In the genomic region with DNA sequence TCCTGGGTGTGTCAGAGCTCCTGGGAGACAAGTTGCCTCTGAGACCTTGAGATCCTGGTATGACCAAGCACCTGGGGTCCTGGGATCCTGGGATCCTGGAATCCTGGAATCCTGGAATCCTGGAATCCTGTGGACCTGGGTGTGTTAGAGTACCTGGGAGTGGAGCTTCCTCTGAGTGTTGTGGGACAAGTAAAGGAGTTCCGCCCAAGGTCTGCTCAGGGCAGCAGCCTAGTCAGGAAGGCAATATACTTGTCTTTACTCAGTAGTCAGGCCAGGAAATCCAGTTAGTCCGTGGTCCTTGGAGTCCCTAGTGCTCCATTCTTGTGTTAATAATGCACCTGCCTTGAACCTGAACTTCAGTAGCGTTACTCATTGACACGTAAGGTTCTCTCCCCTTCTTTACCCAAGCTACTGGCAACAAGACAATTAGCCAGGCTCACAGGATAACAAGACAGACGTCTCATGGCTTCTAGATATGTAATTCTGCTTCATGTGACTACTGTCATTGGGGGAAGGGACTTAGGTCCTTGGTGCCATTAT, we compare ENCODE assay signal across 22 mouse cellular contexts.
DNase-seq lines count a peak whose midpoint lies in the region; ATAC-seq and TF ChIP-seq lines count a peak whose summit lies in the region.
"Had no signal": no experiment of that assay in that cellular context is flagged by ENCODE, and none has a peak within 500 bp of the region (broad histone marks: within the 10 kb centered on the region; RNA-seq: fewer than 3 reads in every experiment).

No protein-coding gene starts in this region.

- no peak overlapping the region for H3K4me2 ChIP-seq in kidney, embryonic 16.5 days (replicated peaks; ENCODE audit: low read depth, low read length)
- H3K4me2 ChIP-seq in heart, embryonic 12.5 days = no peak overlapping the region
- H3K4me2 ChIP-seq: forebrain, embryonic 13.5 days; hindbrain, embryonic 12.5 days; hindbrain, embryonic 15.5 days had no signal

- peak; percentile 80 for DNase-seq in kidney, adult 2 months
- peak; percentile 8 for DNase-seq in kidney, postnatal 14 days
- no peak for DNase-seq in kidney, postnatal 4 days
- peak; percentile 57 for DNase-seq in R1 (ENCODE audit: low read depth, low spot score)
- DNase-seq: adrenal gland, postnatal 10 days; adrenal gland, postnatal 36 days; B cell, adult 2 months; cerebellum, adult 18-20 months; cerebellum, adult 9-10 months; cerebellum, postnatal 14 days; gastrocnemius, postnatal 10 days; gastrocnemius, postnatal 36 days; heart, adult 2 months had no signal

- TF ChIP-seq CTCF in kidney, adult 2 months (conservative IDR thresholded peaks at IDR 0.05; ENCODE audit: insufficient read depth, insufficient read length, low read depth, low read length) = no peak

- no peak overlapping the region for H3K9ac ChIP-seq in kidney, embryonic 16.5 days (replicated peaks; ENCODE audit: low read length)
- H3K9ac ChIP-seq in heart, embryonic 12.5 days = no peak overlapping the region
- H3K9ac ChIP-seq: forebrain, embryonic 13.5 days; hindbrain, embryonic 12.5 days; hindbrain, embryonic 15.5 days had no signal

- ATAC-seq in kidney, embryonic 16.5 days (ENCODE audit: low FRiP score, low TSS enrichment) = no peak
- no peak for ATAC-seq in heart, embryonic 12.5 days (ENCODE audit: insufficient number of reproducible peaks, low FRiP score)
- ATAC-seq: forebrain, embryonic 13.5 days; forebrain, embryonic 16.5 days had no signal

- H3K9me3 ChIP-seq in kidney, embryonic 16.5 days (ENCODE audit: low read length) = no peaks in the 10 kb centered on the region
- H3K9me3 ChIP-seq in heart, embryonic 12.5 days (replicated peaks) = no peaks in the 10 kb centered on the region
- H3K9me3 ChIP-seq: forebrain, embryonic 10.5 days; forebrain, embryonic 13.5 days; heart, embryonic 10.5 days; hindbrain, embryonic 12.5 days; hindbrain, embryonic 15.5 days had no signal

- no peak overlapping the region for H3K27ac ChIP-seq in kidney, adult 2 months (ENCODE audit: insufficient read depth, low read depth, low read length)
- H3K27ac ChIP-seq in kidney, embryonic 16.5 days (ENCODE audit: low read length) = no peak overlapping the region
- no peak overlapping the region for H3K27ac ChIP-seq in heart, embryonic 12.5 days (ENCODE audit: poor library complexity, severe bottlenecking)
- H3K27ac ChIP-seq: forebrain, embryonic 10.5 days; forebrain, embryonic 13.5 days; heart, adult 2 months; heart, embryonic 10.5 days; hindbrain, embryonic 12.5 days; hindbrain, embryonic 15.5 days had no signal

- no peaks in the 10 kb centered on the region for H3K4me1 ChIP-seq in kidney, adult 2 months (ENCODE audit: control insufficient read depth, insufficient read depth, low read length)
- H3K4me1 ChIP-seq in kidney, embryonic 16.5 days (ENCODE audit: insufficient read depth, low read length) = 0 out of 2 replicates have a peak, but pooled peaks cover 4% of the 10 kb centered on the region
- no peaks in the 10 kb centered on the region for H3K4me1 ChIP-seq in heart, embryonic 12.5 days (replicated peaks)
- H3K4me1 ChIP-seq: forebrain, embryonic 10.5 days; forebrain, embryonic 13.5 days; heart, embryonic 10.5 days; hindbrain, embryonic 12.5 days had no signal

- H3K27me3 ChIP-seq in kidney, adult 2 months (replicated peaks; ENCODE audit: control insufficient read depth, insufficient read depth, low read length) = no peaks in the 10 kb centered on the region
- no peaks in the 10 kb centered on the region for H3K27me3 ChIP-seq in kidney, embryonic 16.5 days (ENCODE audit: insufficient read depth, low read length)
- H3K27me3 ChIP-seq in heart, embryonic 12.5 days (replicated peaks) = no peaks in the 10 kb centered on the region
- H3K27me3 ChIP-seq: CH12.LX; forebrain, embryonic 13.5 days; hindbrain, embryonic 12.5 days; hindbrain, embryonic 15.5 days had no signal

- WGBS in kidney, adult 2 months = 49% methylated on average over 5 of the region's 5 CpGs
- WGBS in kidney, embryonic 16.5 days = 68% methylated on average over 5 of the region's 5 CpGs
- WGBS in heart, embryonic 12.5 days = 63% methylated on average over 5 of the region's 5 CpGs

- no peak overlapping the region for H3K4me3 ChIP-seq in kidney, adult 2 months (ENCODE audit: insufficient read depth, low read depth, low read length)
- H3K4me3 ChIP-seq in kidney, embryonic 16.5 days (ENCODE audit: low read length) = no peak overlapping the region
- no peak overlapping the region for H3K4me3 ChIP-seq in heart, embryonic 12.5 days
- H3K4me3 ChIP-seq: forebrain, embryonic 10.5 days; forebrain, embryonic 13.5 days; heart, adult 2 months; heart, embryonic 10.5 days; hindbrain, embryonic 12.5 days; hindbrain, embryonic 15.5 days had no signal

- TF ChIP-seq POLR2A in kidney, adult 2 months (IDR thresholded peaks at IDR 0.05; ENCODE audit: low read depth, low read length) = no peak

- H3K36me3 ChIP-seq in kidney, adult 2 months (ENCODE audit: control insufficient read depth, insufficient read depth, low read length) = no peaks in the 10 kb centered on the region
- H3K36me3 ChIP-seq in kidney, embryonic 16.5 days (ENCODE audit: insufficient read depth, low read length) = no peaks in the 10 kb centered on the region
- H3K36me3 ChIP-seq in heart, embryonic 12.5 days = no peaks in the 10 kb centered on the region
- H3K36me3 ChIP-seq: forebrain, embryonic 10.5 days; heart, embryonic 10.5 days; hindbrain, embryonic 12.5 days; hindbrain, embryonic 15.5 days had no signal

Comparison
In these comparisons a context has a peak if more than half of its experiments do, and no peak if none do; other contexts are left out.
1. DNase-seq: peak in kidney, adult 2 months (single experiment), kidney, postnatal 14 days (single experiment) and R1 (single experiment); none in kidney, postnatal 4 days (0 of 2).